Mouse (Mus musculus) B cell, adult 2 months (primary cell): ENCODE measurements around the gene Skiv2l.
"Not testable (repeated sequence)": the region's sequence is repeated elsewhere in the genome, so short reads cannot be mapped to it uniquely, and the experiment has no call there.

Experiments used
- DNase-seq, 2 experiments: peaks; one replicate each; pipeline ENCODE4 v3.0.0; 2022

The Skiv2l gene

GRCm38 (mm10) chr17:34810811-34811210 lies 39.2 kb downstream of the Skiv2l start:
- DNase-seq: not testable (repeated sequence)

GRCm38 (mm10) chr17:34810411-34810810 lies 39.6 kb downstream of the Skiv2l start:
- not testable (repeated sequence) for DNase-seq

DNA sequence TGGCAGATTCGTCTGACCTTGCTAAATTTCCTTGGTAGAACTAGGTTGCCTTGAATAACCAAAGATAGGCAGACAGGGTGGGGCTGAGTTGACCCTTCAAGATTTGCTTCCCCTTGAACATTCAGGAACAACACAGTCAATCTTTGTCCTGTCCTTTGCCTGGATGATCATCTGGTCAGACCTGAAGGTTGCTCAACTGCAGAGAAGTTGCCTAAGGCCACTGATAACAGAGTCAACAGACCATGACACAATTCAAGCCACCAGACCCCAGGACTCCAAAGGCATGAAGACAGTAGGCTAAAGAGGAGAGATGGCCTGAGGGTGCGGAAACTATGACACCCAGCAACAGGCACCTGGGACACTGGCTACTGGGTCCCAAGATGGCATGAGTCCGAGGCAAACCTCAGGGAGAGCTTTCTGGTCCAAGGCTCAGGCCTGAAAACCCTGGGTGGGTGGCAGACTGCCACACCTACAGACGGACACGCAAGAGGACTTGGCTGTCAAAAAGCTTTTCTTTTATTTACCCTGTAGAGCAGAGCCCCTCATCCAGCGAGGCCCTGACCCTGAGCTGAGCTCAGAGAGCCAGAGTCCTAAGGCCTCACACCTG lies 41.3 kb downstream of the Skiv2l start:
- no peak for DNase-seq

DNA sequence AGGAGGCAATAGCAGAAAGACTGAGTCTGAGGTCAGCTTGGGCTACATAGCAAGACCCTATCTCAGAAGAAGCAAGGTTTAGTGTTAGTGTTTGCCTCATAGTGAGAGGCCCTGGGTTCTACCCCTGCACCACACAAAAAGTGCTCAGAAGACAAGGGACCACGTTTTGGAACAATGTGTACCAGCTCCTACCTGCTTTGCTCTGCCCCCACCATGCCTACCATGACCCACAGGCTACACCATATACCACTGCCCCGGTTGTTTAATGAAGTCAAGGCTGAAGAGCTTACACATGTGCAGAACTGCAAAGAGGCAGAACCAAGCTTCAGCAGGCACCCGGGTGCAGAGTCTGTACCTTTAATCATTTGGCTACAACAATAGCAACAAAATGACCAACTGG lies 42.8 kb downstream of the Skiv2l start:
- DNase-seq: no peak

DNA sequence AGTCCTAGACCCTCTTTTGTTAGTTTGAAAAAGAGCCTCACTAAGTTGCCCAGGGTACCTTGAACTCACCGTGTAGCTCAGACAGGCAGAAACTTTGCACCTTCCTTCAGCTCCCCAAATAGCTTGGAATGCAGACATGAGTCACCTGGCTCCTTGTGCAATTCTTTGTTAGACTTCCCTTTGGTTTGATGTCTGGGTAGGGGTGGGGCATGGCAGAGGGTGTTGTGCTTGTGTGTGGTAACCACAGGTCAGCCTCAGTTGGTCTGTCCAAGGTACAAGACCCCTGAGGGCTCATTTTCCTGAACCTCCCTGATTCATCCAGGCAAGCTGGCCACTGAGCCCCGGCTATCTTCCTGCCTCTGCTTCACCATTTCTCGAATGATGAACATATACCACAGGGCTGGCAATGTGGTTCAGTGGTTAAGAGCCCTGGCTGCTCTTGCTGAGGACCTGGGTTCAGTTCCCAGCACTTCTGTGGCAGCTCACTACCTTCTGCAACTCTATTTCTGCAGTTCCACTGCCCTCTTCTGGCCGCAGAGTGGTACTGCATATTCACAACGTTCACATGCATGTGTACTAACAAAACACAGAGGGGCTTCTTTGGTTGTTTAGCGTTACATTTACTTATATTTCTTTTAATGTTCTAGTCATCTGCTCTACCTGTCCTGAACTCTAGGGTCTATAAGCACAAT lies 45.0 kb downstream of the Skiv2l start:
- peak; percentile 15 to 33 for DNase-seq

DNA sequence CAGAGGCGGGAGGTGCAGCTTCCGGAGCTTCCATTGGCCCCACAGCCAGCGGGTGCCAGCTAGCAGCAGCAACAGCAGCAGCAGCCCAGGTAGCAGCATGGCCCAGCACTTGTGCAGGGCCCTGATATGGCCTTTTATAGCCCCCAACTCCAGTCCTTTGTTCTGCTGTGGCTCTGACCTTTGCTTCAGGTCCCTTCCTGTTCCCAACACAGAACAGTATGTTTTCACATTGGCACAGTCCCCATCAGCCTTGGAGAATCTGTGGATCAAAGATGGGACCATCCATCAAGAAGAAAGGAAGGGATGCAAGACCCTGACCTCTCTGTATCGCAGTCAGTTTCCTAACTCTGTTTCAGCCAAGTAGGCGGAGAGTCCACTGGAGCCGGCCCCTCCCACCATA lies 45.7 kb downstream of the Skiv2l start, which contains the start of gene Cyp21a1:
Gene Cyp21a1, minus strand, starts transcription at position 261 of the 400 bp plus-strand sequence.
- not testable (repeated sequence) for DNase-seq

DNA sequence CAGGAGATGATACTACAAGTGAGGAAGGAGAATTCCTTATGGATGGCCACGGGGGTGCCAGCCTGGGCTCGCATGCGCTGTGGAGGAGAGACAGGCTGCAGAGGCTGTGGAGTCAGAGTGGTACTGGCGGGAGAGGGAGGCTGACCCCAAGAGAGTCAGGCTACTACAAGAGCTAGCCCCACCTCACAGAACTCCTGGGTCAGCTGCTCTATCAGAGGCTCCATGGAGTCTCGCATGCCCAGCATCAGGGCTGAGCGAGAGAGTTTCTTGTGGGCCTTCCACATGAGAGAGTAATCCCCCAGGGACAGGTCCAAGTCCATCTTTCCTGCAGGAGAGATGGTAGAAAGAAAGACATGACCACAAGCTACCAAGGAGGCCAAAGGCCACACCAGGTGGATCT lies 46.6 kb downstream of the Skiv2l start:
- DNase-seq: not testable (repeated sequence)

- DNase-seq: not testable (repeated sequence)
Measured at GRCm38 (mm10) chr17:34802756-34803155, 47.3 kb downstream of the Skiv2l start.

- not testable (repeated sequence) for DNase-seq
Measured at GRCm38 (mm10) chr17:34800781-34801305, 49.2 kb downstream of the Skiv2l start.

DNA sequence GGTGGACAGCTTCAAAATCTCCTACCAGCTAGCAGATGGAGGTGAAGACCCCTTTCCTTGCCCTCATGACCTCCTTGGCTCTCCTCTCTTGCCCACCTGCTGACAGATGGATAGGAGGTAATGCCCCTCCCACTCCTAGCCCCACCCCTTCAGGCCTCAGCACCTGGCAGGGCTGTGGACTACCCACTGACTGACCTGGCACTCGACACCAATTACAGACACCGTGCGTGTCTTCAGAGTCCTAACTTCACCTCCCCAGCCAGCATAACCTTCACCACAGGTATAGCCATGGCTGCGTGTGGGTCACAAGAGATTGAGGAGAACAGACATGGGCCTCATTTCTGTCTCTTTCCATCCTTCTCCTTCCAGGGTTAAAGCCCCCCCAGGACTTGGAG lies 50.5 kb downstream of the Skiv2l start:
- no peak for DNase-seq

GRCm38 (mm10) chr17:34798866-34799530 lies 51.0 kb downstream of the Skiv2l start:
- no peak for DNase-seq

DNA sequence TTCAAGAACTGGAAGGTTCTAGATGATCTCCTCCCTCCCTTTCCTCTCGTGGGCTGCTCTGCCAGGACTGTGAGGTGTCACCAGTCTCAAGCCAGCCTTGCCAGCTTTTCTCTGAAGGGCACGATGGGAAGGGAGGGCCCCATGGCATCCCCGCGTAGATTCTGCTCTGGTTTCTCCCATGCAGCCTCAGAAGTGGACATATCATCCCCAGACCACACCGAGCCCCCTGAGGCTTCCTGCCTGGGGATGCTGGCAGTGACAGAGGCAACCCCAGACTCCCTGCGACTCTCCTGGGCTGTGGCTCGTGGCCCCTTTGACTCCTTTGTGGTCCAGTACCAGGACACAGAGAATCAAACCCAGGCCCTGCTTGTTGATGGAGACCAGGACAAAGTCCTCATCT lies 51.9 kb downstream of the Skiv2l start:
- DNase-seq: not testable (repeated sequence)

GRCm38 (mm10) chr17:34797211-34797995 lies 52.6 kb downstream of the Skiv2l start:
- DNase-seq: not testable (repeated sequence)

DNA sequence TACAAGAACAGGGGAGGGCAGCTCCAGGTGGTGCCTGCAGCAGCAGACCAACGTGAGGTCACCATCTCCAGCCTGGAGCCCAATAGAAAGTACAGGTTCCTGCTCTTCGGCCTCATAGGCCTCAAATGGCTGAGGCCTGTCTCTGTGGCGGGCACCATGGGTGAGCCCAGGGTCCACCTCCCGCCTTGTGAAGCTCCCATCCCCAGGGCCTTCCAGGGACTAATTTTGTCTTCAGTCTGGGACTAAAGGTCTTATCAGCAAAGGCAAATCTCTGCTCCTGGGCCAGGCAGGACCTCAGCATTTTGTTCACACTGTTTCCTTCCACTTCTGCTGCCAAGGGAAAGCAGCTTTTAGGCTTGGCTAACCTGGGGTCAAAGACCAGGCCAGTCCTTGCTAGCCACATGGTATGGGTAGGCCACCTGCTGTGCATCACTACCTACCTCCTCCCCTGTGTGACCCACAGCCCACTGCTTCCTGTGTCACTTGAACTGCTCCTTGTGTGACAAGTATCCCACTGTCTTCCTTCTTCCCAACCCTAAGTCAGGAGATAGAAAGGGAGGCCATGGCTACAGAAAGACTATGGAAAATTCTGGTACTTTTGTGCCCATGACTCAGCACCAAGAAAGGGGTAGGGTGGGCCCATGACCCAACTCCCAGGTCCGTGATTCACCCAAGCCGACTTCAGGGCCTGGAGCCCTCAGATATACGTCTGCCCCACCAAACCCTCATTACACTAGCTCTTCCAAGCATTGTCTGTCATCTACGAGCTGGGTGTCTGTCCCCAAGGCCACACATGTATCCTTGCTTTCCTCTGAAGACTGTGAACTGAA lies 53.5 kb downstream of the Skiv2l start:
- no peak for DNase-seq

- DNase-seq: peak; percentile 49 to 53
Measured at GRCm38 (mm10) chr17:34795633-34796032, 54.4 kb downstream of the Skiv2l start.

- DNase-seq: no peak
Measured at GRCm38 (mm10) chr17:34795016-34795415, 55.0 kb downstream of the Skiv2l start.
